Mouse (Mus musculus) stomach, postnatal 0 days (tissue): ENCODE measurements around the gene Defb22.

ENCODE experiments used
- CTCF ChIP-seq: IDR thresholded peaks from 2 replicates; pipeline ENCODE4 v1.5.1; 2016; ENCODE audit warnings: antibody characterized with exemption, low read depth, mild to moderate bottlenecking, moderate library complexity
- EP300 ChIP-seq: optimal IDR thresholded peaks from 2 replicates; pipeline ENCODE3; 2016; ENCODE audit warnings: antibody characterized with exemption

- TF ChIP-seq CTCF (peak; percentile 98), EP300 (no peak)
These were observed 52.7 kb downstream of the Defb22 start for GRCm38 (mm10) chr2:152436983-152437860.
